Mouse (Mus musculus): ENCODE measurements around the gene Ell.

- TF ChIP-seq TAL1 (IDR thresholded peaks at IDR 0.05; ENCODE audit: low read length) (no peak), GATA1 (IDR thresholded peaks at IDR 0.05; ENCODE audit: low read length) (no peak)
Observed at GRCm38 (mm10) chr8:70544200-70544687, 5.0 kb downstream of the Ell start.

Measured in erythroblast, embryonic 14.5 days (primary cell).